8 mouse cellular contexts compared by ENCODE assay signal in genomic region chr11:60729217-60729641, GRCm38 (mm10). TPM values are rescaled to one million over a fixed set of nuclear protein-coding genes. Genes with fewer than 3 reads are reported as not detected.
DNase-seq lines count a peak whose midpoint lies in the region; ATAC-seq lines count a peak whose summit lies in the region.

No protein-coding gene starts in this region.

- peak overlapping the region; percentile 97 for H3K9ac ChIP-seq in heart, embryonic 13.5 days
- H3K9ac ChIP-seq in limb, embryonic 15.5 days = no peak overlapping the region

- no peaks in the 10 kb centered on the region for H3K9me3 ChIP-seq in heart, embryonic 13.5 days
- H3K9me3 ChIP-seq in limb, embryonic 15.5 days = no peaks in the 10 kb centered on the region

- no peak for ATAC-seq in heart, embryonic 13.5 days (ENCODE audit: extremely low read depth, insufficient number of reproducible peaks, low FRiP score, low TSS enrichment)
- no peak for ATAC-seq in limb, embryonic 15.5 days (ENCODE audit: insufficient number of reproducible peaks, low FRiP score, low TSS enrichment, low read depth)
- no peak for ATAC-seq in megakaryocyte-erythroid progenitor cell, adult 5-6 weeks (replicated peaks; ENCODE audit: low FRiP score, low TSS enrichment, poor library complexity, severe bottlenecking)
- ATAC-seq in frontal cortex, adult (ENCODE audit: low TSS enrichment) = no peak

- WGBS in heart, embryonic 13.5 days = 62% methylated on average over 6 of the region's 6 CpGs
- 75% methylated on average over 6 of the region's 6 CpGs for WGBS in limb, embryonic 15.5 days

- H3K27ac ChIP-seq in heart, embryonic 13.5 days (replicated peaks) = 0 out of 2 replicates have a peak overlapping the region, but pooled peaks have one; percentile 91
- H3K27ac ChIP-seq in limb, embryonic 15.5 days = no peak overlapping the region

- peaks cover 34% of the 10 kb centered on the region for H3K4me1 ChIP-seq in heart, embryonic 13.5 days
- peaks cover 32% of the 10 kb centered on the region for H3K4me1 ChIP-seq in limb, embryonic 15.5 days

- H3K36me3 ChIP-seq in heart, embryonic 13.5 days = peaks cover 49% of the 10 kb centered on the region
- H3K36me3 ChIP-seq in limb, embryonic 15.5 days = peaks cover 36% of the 10 kb centered on the region

- DNase-seq in cerebellum, adult 11-12 months = peak; percentile 53
- no peak for DNase-seq in cerebellum, postnatal 10 days
- peak; percentile 84 for DNase-seq in adrenal gland, adult 2 months
- peak; percentile 93 for DNase-seq in skeletal muscle tissue, adult 2 months (ENCODE audit: low read depth, low spot score)

- H3K4me3 ChIP-seq in heart, embryonic 13.5 days = peak overlapping the region; percentile 91
- peak overlapping the region; percentile 87 for H3K4me3 ChIP-seq in limb, embryonic 15.5 days

- H3K27me3 ChIP-seq in heart, embryonic 13.5 days (replicated peaks) = no peaks in the 10 kb centered on the region
- no peaks in the 10 kb centered on the region for H3K27me3 ChIP-seq in limb, embryonic 15.5 days

- H3K4me2 ChIP-seq in heart, embryonic 13.5 days = peak overlapping the region; percentile 82
- H3K4me2 ChIP-seq in limb, embryonic 15.5 days = peak overlapping the region; percentile 80

RNA-seq across cellular contexts. Expression of gene Mief2, which starts 1.0 kb away (rescaled TPM):
- total RNA-seq in adrenal gland, adult 2 months (2021) = 10 to 100 TPM; 26.0 to 41.6 TPM
- polyA plus RNA-seq in adrenal gland, adult 2 months (2012; rRNA removed) = 47.2 and 50.1 TPM in 2 replicates
- polyA plus RNA-seq in heart, embryonic 13.5 days (2015; fragmentation: Nextera tagmentation; extraction: Ambion mirVana) = 17.4 and 17.7 TPM in 2 replicates
- polyA plus RNA-seq in limb, embryonic 15.5 days (2015; fragmentation: Nextera tagmentation; extraction: Ambion mirVana) = 15.1 and 16.8 TPM in 2 replicates
- 3.8 and 4.4 TPM in 2 replicates for total RNA-seq in megakaryocyte-erythroid progenitor cell, adult 5-6 weeks (2014; fragmentation: Nextera tagmentation)
- total RNA-seq in megakaryocyte-erythroid progenitor cell, adult 5-6 weeks (2017) = 2.1 and 4.7 TPM in 2 replicates

RNA-seq across cellular contexts. Expression of gene Flii, which starts 2.2 kb away (rescaled TPM):
- 100 to 1,000 TPM; 149 to 186 TPM for total RNA-seq in adrenal gland, adult 2 months (2021)
- polyA plus RNA-seq in adrenal gland, adult 2 months (2012; rRNA removed) = 271 and 327 TPM in 2 replicates
- polyA plus RNA-seq in heart, embryonic 13.5 days (2015; fragmentation: Nextera tagmentation; extraction: Ambion mirVana) = 75.4 and 79.1 TPM in 2 replicates
- polyA plus RNA-seq in limb, embryonic 15.5 days (2015; fragmentation: Nextera tagmentation; extraction: Ambion mirVana) = 70.8 and 76.5 TPM in 2 replicates
- total RNA-seq in megakaryocyte-erythroid progenitor cell, adult 5-6 weeks (2014; fragmentation: Nextera tagmentation) = 61.3 and 78.4 TPM in 2 replicates
- 85.0 and 105 TPM in 2 replicates for total RNA-seq in megakaryocyte-erythroid progenitor cell, adult 5-6 weeks (2017)

RNA-seq across cellular contexts. Expression of gene Llgl1, which starts 29.7 kb away (rescaled TPM):
- total RNA-seq in adrenal gland, adult 2 months (2021) = 10 to 100 TPM; 19.5 to 26.5 TPM
- polyA plus RNA-seq in adrenal gland, adult 2 months (2012; rRNA removed) = 59.4 and 62.5 TPM in 2 replicates
- 34.0 and 34.1 TPM in 2 replicates for polyA plus RNA-seq in heart, embryonic 13.5 days (2015; fragmentation: Nextera tagmentation; extraction: Ambion mirVana)
- 50.1 and 56.9 TPM in 2 replicates for polyA plus RNA-seq in limb, embryonic 15.5 days (2015; fragmentation: Nextera tagmentation; extraction: Ambion mirVana)
- total RNA-seq in megakaryocyte-erythroid progenitor cell, adult 5-6 weeks (2014; fragmentation: Nextera tagmentation) = 20.1 and 21.7 TPM in 2 replicates
- 3.8 and 8.0 TPM in 2 replicates for total RNA-seq in megakaryocyte-erythroid progenitor cell, adult 5-6 weeks (2017)

RNA-seq across cellular contexts. Expression of gene Top3a, which starts 47.9 kb away (rescaled TPM):
- 10 to 100 TPM in 1 of 2 experiments, 1 to 10 TPM in 1; 6.7 to 10.7 TPM for total RNA-seq in adrenal gland, adult 2 months (2021)
- polyA plus RNA-seq in adrenal gland, adult 2 months (2012; rRNA removed) = 5.8 and 6.1 TPM in 2 replicates
- polyA plus RNA-seq in heart, embryonic 13.5 days (2015; fragmentation: Nextera tagmentation; extraction: Ambion mirVana) = 9.7 and 11.0 TPM in 2 replicates
- 16.0 and 16.8 TPM in 2 replicates for polyA plus RNA-seq in limb, embryonic 15.5 days (2015; fragmentation: Nextera tagmentation; extraction: Ambion mirVana)
- total RNA-seq in megakaryocyte-erythroid progenitor cell, adult 5-6 weeks (2014; fragmentation: Nextera tagmentation) = 17.9 and 18.8 TPM in 2 replicates
- total RNA-seq in megakaryocyte-erythroid progenitor cell, adult 5-6 weeks (2017) = 19.8 and 24.8 TPM in 2 replicates

RNA-seq across cellular contexts. Expression of gene Smcr8, which starts 48.1 kb away (rescaled TPM):
- 10 to 100 TPM; 19.7 to 33.3 TPM for total RNA-seq in adrenal gland, adult 2 months (2021)
- 6.4 and 8.6 TPM in 2 replicates for polyA plus RNA-seq in adrenal gland, adult 2 months (2012; rRNA removed)
- polyA plus RNA-seq in heart, embryonic 13.5 days (2015; fragmentation: Nextera tagmentation; extraction: Ambion mirVana) = 3.7 and 3.9 TPM in 2 replicates
- polyA plus RNA-seq in limb, embryonic 15.5 days (2015; fragmentation: Nextera tagmentation; extraction: Ambion mirVana) = 5.4 and 5.6 TPM in 2 replicates
- total RNA-seq in megakaryocyte-erythroid progenitor cell, adult 5-6 weeks (2014; fragmentation: Nextera tagmentation) = 18.5 and 21.5 TPM in 2 replicates
- total RNA-seq in megakaryocyte-erythroid progenitor cell, adult 5-6 weeks (2017) = 11.7 and 11.9 TPM in 2 replicates

Comparison
In these comparisons a context has a peak if more than half of its experiments do, and no peak if none do; other contexts are left out.
1. DNase-seq: peak in cerebellum, adult 11-12 months (single experiment), adrenal gland, adult 2 months (single experiment) and skeletal muscle tissue, adult 2 months (single experiment); none in cerebellum, postnatal 10 days (0 of 2).